Mouse (Mus musculus) gastrocnemius, adult 8-10 months (tissue): ENCODE measurements around the gene Ackr1. TPM values are rescaled to one million over a fixed set of nuclear protein-coding genes. Genes with fewer than 3 reads are reported as not detected.

Experiments
- DNase-seq, 2 experiments: peaks; one replicate each; pipeline ENCODE4 v3.0.0; 2022; ENCODE audit warnings: low spot score in 2 of 2
- total RNA-seq, 4 experiments: library from RNA; stranded (reverse); gene quantifications; 2 replicates each; pipeline ENCODE4 v1.2.4; 2022

Gene Ackr1
- total RNA-seq = 1 to 10 TPM; 1.3 to 2.9 (median 1.9) TPM

DNA sequence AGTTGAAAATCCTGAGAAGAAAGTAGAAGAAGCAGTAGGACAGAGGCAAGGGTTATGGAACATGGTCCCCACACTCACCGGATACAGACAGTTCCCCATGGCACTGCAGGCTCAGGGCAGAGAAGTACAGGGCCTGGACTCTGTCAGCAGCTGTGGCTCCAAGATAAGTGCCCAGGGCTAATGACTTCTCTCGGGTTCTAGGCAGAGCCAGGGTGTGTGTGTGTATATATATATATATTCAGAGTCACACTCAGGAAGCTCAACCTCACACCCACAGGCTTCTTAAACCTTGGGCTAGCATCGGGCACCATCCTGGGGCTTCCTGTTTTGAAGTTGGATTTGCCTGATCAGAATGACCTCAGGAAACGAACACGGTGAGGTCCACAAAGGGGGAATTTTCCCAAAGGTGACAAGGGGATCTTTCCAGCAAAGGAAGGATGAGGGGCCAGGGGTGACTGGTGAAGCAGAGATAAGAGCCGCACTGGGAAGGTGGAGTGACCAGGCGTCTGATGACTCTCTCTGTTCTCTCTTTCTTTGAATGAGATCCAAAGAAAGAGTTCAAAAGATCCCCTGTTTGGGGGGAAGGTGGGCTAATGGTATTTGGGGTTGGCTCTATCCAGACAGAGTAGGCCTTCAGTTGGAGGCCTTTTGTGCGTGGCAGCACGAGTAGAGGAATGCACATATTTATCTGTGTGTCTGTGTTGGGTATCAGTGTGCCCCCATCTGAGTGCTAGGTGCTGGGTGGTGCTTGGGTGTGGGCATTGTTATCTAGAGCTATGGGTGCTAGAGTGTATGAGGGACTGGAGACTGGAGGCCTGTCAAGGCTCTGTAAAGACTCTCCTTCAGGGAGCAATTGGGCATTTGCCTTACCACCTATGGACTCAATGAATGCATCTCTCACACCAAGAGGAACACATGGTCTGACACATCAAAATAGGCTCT lies at the start of gene Ackr1:
TSS of gene Ackr1 (minus strand) at position 439 of the 942 bp plus-strand sequence.
- no peak for DNase-seq

DNA sequence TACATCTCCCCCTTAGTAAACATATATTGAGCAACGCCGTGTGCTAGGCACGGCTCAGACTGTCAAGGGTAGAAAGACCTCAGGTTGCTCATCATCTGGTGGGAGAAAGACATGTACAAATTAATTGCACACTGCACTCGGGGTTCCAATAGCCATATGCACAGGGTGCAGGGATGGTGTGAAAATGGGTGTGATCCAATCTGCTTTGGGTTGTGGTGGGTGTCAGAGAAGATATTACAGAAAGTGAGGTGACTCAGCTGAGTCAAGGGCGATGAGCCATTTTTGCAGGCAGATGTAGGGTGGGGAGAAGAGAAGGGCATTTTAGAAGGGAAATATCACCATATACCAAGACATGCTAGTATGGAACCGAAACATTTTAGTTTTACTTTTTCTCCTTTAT lies 47.9 kb upstream of the Ackr1 start:
- no peak for DNase-seq

DNA sequence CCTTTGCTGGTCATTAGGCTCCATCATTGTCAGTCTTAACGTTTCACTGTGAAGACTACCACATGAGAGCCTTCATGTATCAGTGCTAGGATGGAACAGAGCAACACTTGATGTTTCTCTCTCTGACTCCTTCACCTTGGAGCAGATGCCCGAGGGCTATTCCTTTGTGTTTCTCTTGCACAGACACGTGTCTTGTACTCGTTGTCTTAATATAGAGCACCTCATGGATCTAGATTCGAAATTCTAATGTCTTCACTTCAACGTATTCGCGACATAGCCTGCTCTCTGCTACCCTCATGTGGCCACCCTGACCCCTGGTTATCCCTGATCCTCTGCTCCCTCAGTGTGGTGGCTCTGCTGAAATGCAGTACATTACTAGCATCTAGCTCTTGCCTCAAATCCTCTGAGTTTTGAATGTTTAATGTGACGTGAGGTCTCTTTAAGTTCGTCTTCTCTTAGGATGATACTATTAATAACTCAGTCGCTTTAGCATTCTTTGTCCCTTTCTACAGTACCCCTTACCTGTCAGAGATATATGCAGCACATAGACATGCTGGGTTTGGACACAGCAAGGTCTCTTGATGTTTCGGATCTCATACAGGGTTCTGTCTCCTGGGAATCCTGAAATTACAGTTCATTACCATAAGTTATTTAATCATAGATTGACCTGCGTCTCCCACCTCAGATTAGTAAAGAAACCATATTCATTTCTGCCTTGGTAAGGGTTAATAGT lies 44.0 kb upstream of the Ackr1 start:
- no peak for DNase-seq

GRCm38 (mm10) chr1:173374020-173374419 lies 40.5 kb upstream of the Ackr1 start:
- DNase-seq = no peak

DNA sequence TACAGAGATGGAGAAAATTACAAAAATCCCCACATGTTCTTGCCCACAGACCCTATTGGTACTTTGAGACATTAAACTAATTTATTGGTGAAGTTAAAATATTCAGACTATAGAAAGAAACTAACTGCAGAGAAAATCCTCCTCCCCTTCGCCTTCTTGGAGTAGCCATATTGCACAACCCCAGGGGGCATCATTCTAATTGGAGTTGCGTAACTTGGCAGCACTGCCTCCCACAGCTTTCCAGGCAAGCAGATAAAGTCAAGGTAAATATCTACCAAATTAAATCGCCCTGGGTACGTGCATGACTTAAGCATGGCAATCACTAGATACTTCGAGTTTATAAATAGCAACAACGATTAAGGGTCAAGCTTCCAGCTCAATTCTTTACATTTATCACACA lies 38.0 kb upstream of the Ackr1 start:
- no peak for DNase-seq

DNA sequence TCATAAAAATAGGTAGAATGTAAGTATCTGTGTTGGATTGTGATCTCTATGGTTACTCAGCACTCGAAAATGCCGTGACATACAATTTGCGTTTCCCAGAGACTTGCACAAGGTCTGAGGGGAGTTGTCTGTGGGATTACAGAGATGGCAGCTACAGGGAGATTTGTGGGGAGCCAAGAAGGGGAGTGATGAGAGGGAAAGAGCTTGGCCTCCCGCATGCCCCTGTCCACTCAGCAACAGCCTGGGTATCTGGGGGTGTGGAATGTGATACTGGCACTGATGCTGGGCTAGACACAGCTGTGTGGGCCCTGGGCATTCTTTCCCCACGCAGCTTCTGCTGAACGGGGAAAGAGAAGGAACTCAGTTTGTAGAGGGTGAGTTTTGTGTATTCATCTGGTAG lies 36.9 kb upstream of the Ackr1 start:
- no peak for DNase-seq

GRCm38 (mm10) chr1:173369611-173370010 lies 36.1 kb upstream of the Ackr1 start:
- no peak for DNase-seq

GRCm38 (mm10) chr1:173367356-173368046 lies 34.0 kb upstream of the Ackr1 start, which contains the start of gene Cadm3:
Gene Cadm3, minus strand, starts transcription at chr1:173367695.
- peak; percentile 10 to 41 for DNase-seq

DNA sequence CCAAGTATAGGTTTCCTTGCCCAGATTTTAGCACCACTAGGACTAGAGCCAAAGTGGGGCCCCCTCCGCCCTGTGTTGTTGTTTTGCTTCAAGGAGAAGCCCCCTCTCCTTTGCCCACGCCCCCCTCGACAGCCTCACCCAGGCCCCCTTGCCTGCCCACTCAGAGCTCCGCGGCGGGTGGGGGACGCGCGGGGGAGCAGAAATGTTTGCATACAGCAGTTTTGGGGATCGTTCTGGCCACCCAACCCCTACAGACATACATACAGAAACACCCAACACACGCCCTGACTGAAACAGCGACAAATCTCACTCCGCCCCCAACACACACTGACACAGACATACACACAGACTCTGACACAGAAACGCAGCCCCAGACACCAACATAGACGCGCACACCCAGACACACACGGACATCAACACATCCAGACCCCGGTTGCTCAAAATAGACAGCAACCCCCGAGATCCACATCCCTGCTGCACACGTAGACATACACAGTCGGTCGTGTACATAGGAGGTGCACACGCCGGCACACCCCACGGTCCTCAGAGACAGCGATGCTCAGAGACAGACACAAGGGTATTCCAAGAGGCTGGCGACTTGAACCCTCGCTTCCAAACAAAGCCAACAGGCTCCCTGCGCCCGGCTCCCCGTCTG lies 33.3 kb upstream of the Ackr1 start:
- no peak for DNase-seq

- peak in 1 of 2 experiments; percentile 23 for DNase-seq
Observed at GRCm38 (mm10) chr1:173365970-173366409, 32.4 kb upstream of the Ackr1 start.

DNA sequence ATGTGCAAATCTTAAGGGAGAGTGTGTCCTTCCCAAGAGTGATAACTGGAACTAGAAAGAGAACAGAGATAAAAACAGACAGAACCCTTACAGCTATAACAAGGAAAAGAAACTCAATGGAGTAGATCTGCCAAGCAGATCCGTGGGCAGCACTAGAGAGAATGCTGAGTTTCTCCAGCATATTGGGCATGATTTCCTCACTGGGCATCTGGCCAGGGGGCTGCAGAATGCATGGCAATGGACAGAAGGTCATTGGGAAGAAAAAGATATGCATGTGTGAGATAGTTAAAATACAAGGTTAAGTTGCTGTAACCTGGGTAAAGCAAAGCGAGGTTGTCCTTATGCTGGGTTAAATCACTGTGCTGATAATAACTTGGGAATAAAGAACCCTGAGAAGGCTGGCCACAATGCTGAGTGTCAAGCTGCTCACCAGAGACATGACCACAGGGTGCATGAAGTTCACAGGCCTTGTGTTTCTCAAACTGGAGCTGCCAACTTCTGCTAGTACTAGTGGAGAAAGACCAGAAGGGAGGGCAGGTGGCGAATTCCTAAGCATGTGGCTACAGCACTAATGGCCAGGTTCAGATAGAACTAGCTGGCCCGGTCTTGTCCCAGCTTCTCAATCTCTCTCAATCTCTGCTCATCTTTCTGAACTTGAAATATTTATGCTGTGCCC lies 30.7 kb upstream of the Ackr1 start:
- DNase-seq = no peak

DNA sequence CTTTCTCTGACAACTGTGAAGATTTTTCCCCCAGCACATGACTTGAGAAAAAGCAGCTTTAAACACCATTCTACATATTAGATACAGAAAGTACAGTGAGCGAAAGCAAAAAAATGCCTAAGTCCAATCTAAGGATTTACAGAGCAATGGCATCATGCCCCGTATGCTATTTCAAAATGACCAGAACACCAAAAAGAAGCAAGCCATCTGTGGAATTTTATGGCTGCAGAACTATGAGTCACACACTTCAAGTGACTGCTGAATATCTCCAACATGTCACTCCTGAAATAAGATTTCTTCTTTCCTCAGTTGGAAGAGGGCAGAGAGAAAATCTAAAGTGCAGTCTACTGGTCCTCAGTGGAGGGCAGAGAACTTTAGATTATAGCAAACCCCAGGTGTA lies 29.9 kb upstream of the Ackr1 start:
- no peak for DNase-seq

DNA sequence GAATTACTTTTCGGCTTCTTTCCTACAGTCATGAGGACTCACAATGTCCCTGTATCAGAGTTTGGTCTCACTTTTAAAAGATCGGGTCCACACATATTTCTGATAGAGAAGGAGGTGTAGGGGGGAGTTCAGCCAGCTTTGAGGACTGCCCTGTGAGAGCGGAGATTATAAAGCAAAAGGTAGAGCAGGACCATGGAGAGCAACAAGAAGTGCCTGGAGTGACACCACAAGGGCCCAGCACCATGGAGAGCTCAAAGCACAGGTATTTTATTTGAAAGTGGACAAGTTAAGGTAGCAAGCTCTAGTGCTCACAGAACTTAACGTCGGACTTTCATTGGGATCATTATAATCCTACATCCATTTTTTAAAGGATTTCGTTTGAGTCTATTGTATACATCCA lies 28.1 kb upstream of the Ackr1 start:
- DNase-seq = no peak

GRCm38 (mm10) chr1:173359590-173360290 lies 26.2 kb upstream of the Ackr1 start:
- DNase-seq = no peak

DNA sequence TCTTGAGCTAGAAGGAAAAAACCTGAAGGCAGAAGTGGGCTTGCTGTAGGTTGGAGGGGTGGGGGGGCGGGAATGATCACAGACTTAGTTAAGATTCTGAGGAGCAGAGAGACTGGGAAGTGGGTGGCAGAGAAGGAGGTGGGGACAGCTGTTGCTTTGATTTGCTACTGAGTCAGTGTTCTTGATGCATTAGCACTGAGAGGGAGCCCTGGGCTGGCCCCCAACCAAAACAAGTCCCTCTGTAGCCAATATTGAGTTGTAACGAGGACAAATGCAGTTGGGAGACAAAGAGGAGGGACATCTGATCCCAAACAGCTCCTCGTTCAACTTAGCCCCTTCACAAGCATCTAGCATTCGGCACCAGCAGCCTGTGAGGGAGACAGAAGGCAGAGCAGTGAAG lies 24.2 kb upstream of the Ackr1 start:
- no peak for DNase-seq

DNA sequence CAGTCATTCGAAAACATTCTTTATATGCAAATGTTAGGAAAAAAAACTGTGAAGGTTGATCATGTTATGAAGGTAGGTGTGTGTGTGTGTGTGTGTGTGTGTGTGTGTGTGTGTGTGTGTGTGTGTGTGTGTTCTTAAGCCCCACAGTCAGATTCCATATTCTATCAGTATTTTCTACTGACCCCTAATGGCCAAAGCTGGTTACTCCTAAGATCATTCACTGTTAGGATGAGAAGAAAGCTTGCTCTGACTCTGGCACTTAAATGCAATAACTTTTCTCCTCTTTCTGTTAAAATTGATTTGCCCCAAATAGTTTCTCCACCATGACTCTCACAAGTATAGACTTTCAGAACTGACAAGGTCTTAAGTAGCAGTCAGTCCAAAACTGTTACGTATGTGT lies 23.1 kb upstream of the Ackr1 start:
- no peak for DNase-seq

DNA sequence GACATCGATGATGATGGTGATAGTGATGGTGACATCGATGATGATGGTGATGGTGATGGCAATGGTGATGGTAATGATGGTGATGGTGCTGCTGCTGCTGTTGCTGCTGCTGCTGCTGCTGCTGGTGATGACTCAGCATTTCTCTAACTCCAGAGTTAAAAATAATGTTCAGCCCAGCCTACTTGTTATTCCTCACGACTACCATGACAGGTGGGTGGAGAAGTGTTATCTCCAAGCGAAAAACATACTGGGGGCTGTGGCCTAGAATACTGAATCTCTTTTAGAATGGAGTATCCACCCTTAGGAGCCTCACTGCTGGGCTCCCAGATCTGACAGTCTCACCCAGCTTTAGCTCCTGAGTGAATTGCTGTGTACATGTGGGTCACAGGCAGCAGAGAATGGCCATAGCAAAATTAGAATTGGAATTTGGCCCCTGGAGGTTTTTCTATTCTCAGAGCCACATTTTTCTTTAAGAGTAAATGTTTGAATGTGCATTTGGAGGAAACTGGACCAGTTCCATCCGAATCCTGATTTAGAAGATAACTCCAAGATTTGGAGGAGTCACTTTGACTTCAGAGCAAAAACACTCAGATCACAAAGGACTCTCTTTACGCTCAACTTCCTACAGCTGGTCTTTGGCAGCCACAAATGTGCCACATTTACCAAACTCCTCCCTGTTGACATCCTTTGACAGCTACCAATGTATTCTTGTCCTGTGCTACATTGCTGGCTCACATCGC lies 21.7 kb upstream of the Ackr1 start:
- DNase-seq = no peak

GRCm38 (mm10) chr1:173350372-173350957 lies 16.9 kb upstream of the Ackr1 start, which contains the start of gene Aim2:
Gene Aim2, plus strand, starts transcription at chr1:173350879.
- DNase-seq = no peak

GRCm38 (mm10) chr1:173349946-173350345 lies 16.4 kb upstream of the Ackr1 start:
- peak in 1 of 2 experiments; percentile 12 for DNase-seq
